Mouse (Mus musculus) myocyte (in vitro differentiated cells): ENCODE measurements around the gene Camk1d.

ENCODE experiments used
- CEBPB ChIP-seq: IDR thresholded peaks from 2 replicates; pipeline ENCODE4 v1.6.1; 2011; ENCODE audit warnings: mild to moderate bottlenecking, moderate library complexity; ENCODE audit not compliant: poor library complexity, insufficient read depth, severe bottlenecking
- E2F4 ChIP-seq: IDR thresholded peaks from one replicate; pipeline ENCODE4 v1.6.1; 2011; ENCODE audit warnings: mild to moderate bottlenecking, control low read depth, moderate library complexity; ENCODE audit not compliant: insufficient read depth
- MAX ChIP-seq: IDR thresholded peaks from one replicate; pipeline ENCODE4 v1.6.1; 2011; ENCODE audit warnings: low read depth, mild to moderate bottlenecking, control low read depth
- MYOD1 ChIP-seq, 3 experiments: IDR thresholded peaks; one replicate each; pipeline ENCODE4 v1.6.1; 2011; ENCODE audit warnings: control low read depth in 2 of 3, low read depth in 2 of 3, mild to moderate bottlenecking in 2 of 3, moderate library complexity in 1 of 3; ENCODE audit not compliant: insufficient read length in 2 of 3, control insufficient read depth in 1 of 3
- POLR2A ChIP-seq: IDR thresholded peaks from one replicate; pipeline ENCODE4 v1.6.1; 2011; ENCODE audit warnings: low read depth, mild to moderate bottlenecking, control low read depth, moderate library complexity; ENCODE audit not compliant: insufficient read length
- POLR2AphosphoS2 ChIP-seq: IDR thresholded peaks from one replicate; pipeline ENCODE4 v1.6.1; 2011; ENCODE audit warnings: low read depth, control low read depth; ENCODE audit not compliant: insufficient read length
- REST ChIP-seq: IDR thresholded peaks from one replicate; pipeline ENCODE4 v1.6.1; 2011; ENCODE audit warnings: mild to moderate bottlenecking, control low read depth, moderate library complexity; ENCODE audit not compliant: insufficient read depth, insufficient read length
- SRF ChIP-seq: IDR thresholded peaks from one replicate; pipeline ENCODE4 v1.6.1; 2011; ENCODE audit warnings: low read depth; ENCODE audit not compliant: control insufficient read depth, insufficient read length
- TCF3 ChIP-seq: IDR thresholded peaks from one replicate; pipeline ENCODE4 v1.6.1; 2011; ENCODE audit warnings: low read depth, control low read depth; ENCODE audit not compliant: insufficient read length
- USF1 ChIP-seq: IDR thresholded peaks from one replicate; pipeline ENCODE4 v1.6.1; 2011; ENCODE audit warnings: low read depth, mild to moderate bottlenecking, control low read depth, moderate library complexity

GRCm38 (mm10) chr2:5429921-5430320 is 284.4 kb downstream of the Camk1d start:
- no peak for TF ChIP-seq POLR2A
- TF ChIP-seq USF1, result no peak
- no peak for TF ChIP-seq CEBPB
- TF ChIP-seq MAX, result no peak
- TF ChIP-seq MYOD1 (IDR thresholded peaks at IDR 0.05; ENCODE audit: control insufficient read depth in 1 of 3, insufficient read length in 2 of 3, low read depth in 2 of 3), result no peak
- TF ChIP-seq E2F4, result no peak
- no peak for TF ChIP-seq REST
- no peak for TF ChIP-seq POLR2AphosphoS2
- no peak for TF ChIP-seq SRF
- no peak for TF ChIP-seq TCF3
